9 mouse cellular contexts compared by ENCODE assay signal in genomic region chr10:24131451-24132262, GRCm38 (mm10). TPM values are rescaled to one million over a fixed set of nuclear protein-coding genes. Genes with fewer than 3 reads are reported as not detected.
DNase-seq lines count a peak whose midpoint lies in the region; ATAC-seq and TF ChIP-seq lines count a peak whose summit lies in the region.
"Had no signal": no experiment of that assay in that cellular context is flagged by ENCODE, and none has a peak within 500 bp of the region (broad histone marks: within the 10 kb centered on the region; RNA-seq: fewer than 3 reads in every experiment).

No protein-coding gene starts in this region.

- H3K4me2 ChIP-seq in limb, embryonic 11.5 days (ENCODE audit: low read depth, severe bottlenecking) = peak overlapping the region; percentile 25; the same call in 1 of the 2 replicates
- no peak overlapping the region for H3K4me2 ChIP-seq in midbrain, embryonic 14.5 days (ENCODE audit: low read length)

- H3K9ac ChIP-seq in limb, embryonic 11.5 days (ENCODE audit: low read length) = no peak overlapping the region
- no peak overlapping the region for H3K9ac ChIP-seq in midbrain, embryonic 14.5 days (replicated peaks; ENCODE audit: low read length)

- peak; percentile 12; the same call in 1 of the 2 replicates for TF ChIP-seq CTCF in testis, adult 2 months (IDR thresholded peaks at IDR 0.05; ENCODE audit: control insufficient read depth, insufficient read depth, insufficient replicate concordance, low read depth, low read length)

- H3K27me3 ChIP-seq in limb, embryonic 11.5 days (ENCODE audit: control insufficient read depth, insufficient read depth, low read length) = no peaks in the 10 kb centered on the region
- no peaks in the 10 kb centered on the region for H3K27me3 ChIP-seq in midbrain, embryonic 14.5 days (ENCODE audit: control insufficient read depth, insufficient read depth, low read length)
- H3K27me3 ChIP-seq in testis, adult 2 months (ENCODE audit: control insufficient read depth, insufficient read depth, low read length) = no peaks in the 10 kb centered on the region

- no peaks in the 10 kb centered on the region for H3K4me1 ChIP-seq in limb, embryonic 11.5 days (ENCODE audit: control insufficient read depth, insufficient read depth, low read length)
- H3K4me1 ChIP-seq in midbrain, embryonic 14.5 days (ENCODE audit: control insufficient read depth, insufficient read depth, low read length) = no peaks in the 10 kb centered on the region
- no peaks in the 10 kb centered on the region for H3K4me1 ChIP-seq in testis, adult 2 months (ENCODE audit: control insufficient read depth, insufficient read depth, low read length)

- no peaks in the 10 kb centered on the region for H3K36me3 ChIP-seq in limb, embryonic 11.5 days (ENCODE audit: control insufficient read depth, insufficient read depth, low read length)
- no peaks in the 10 kb centered on the region for H3K36me3 ChIP-seq in midbrain, embryonic 14.5 days (ENCODE audit: control insufficient read depth, insufficient read depth, low read length)
- H3K36me3 ChIP-seq in testis, adult 2 months (ENCODE audit: control insufficient read depth, insufficient read depth, low read length) = no peaks in the 10 kb centered on the region

- DNase-seq in B cell, adult 2 months = peak; percentile 80 to 84
- DNase-seq in ZHBTc4 (ENCODE audit: low read depth, low spot score) = peak; percentile 86
- DNase-seq in cerebellum, postnatal 36 days = peak; percentile 33 to 55
- DNase-seq in heart, adult 18-20 months = peak; percentile 70 to 82
- peak; percentile 65 for DNase-seq in kidney, adult 11 months
- peak; percentile 35 for DNase-seq in limb, embryonic 11.5 days (ENCODE audit: low spot score)
- DNase-seq in midbrain, embryonic 14.5 days = peak; percentile 94

- no peaks in the 10 kb centered on the region for H3K9me3 ChIP-seq in limb, embryonic 11.5 days (ENCODE audit: control insufficient read depth, low read length)
- H3K9me3 ChIP-seq in midbrain, embryonic 14.5 days (ENCODE audit: control insufficient read depth, low read length) = no peaks in the 10 kb centered on the region

- no peak; the same call in 1 of the 2 replicates for ATAC-seq in limb, embryonic 11.5 days (ENCODE audit: insufficient number of reproducible peaks, low FRiP score, low TSS enrichment, low read depth)
- ATAC-seq in midbrain, embryonic 14.5 days (ENCODE audit: low FRiP score, low TSS enrichment) = peak; percentile 80; the same call in 1 of the 2 replicates

- H3K27ac ChIP-seq in limb, embryonic 11.5 days (replicated peaks; ENCODE audit: low read depth, low read length) = no peak overlapping the region
- H3K27ac ChIP-seq in midbrain, embryonic 14.5 days (replicated peaks; ENCODE audit: low read depth, low read length) = no peak overlapping the region
- no peak overlapping the region for H3K27ac ChIP-seq in testis, adult 2 months (ENCODE audit: control insufficient read depth, insufficient read depth, low read depth, low read length)

- no peak for TF ChIP-seq POLR2A in testis, adult 2 months (IDR thresholded peaks at IDR 0.05; ENCODE audit: control insufficient read depth, low read depth, low read length)

- no peak overlapping the region for H3K4me3 ChIP-seq in limb, embryonic 11.5 days (ENCODE audit: low read depth, low read length)
- no peak overlapping the region for H3K4me3 ChIP-seq in midbrain, embryonic 14.5 days (replicated peaks; ENCODE audit: low read depth, low read length)
- no peak overlapping the region for H3K4me3 ChIP-seq in testis, adult 2 months (ENCODE audit: control insufficient read depth, low read depth, low read length)

- 21% methylated on average over 9 of the region's 9 CpGs for WGBS in limb, embryonic 11.5 days
- WGBS in midbrain, embryonic 14.5 days = 27% methylated on average over 9 of the region's 9 CpGs

RNA-seq across cellular contexts. Expression of gene Stx7, which starts 17.4 kb away (rescaled TPM):
- total RNA-seq in heart, adult 18-20 months (2021) = 10 to 100 TPM; 44.9 to 51.8 TPM
- 46.6 and 48.4 TPM in 2 replicates for polyA plus RNA-seq in limb, embryonic 11.5 days (2014; fragmentation: Nextera tagmentation; extraction: Ambion mirVana)
- 326 and 358 TPM in 2 replicates for polyA plus RNA-seq in midbrain, embryonic 14.5 days (2014; fragmentation: Nextera tagmentation; extraction: Ambion mirVana)
- 9.8 and 14.9 TPM in 2 replicates for polyA plus RNA-seq in testis, adult 2 months (2012; rRNA removed)

RNA-seq across cellular contexts. Expression of gene Taar9, which starts 22.3 kb away (rescaled TPM):
- total RNA-seq in heart, adult 18-20 months (2021) = not detected
- not detected in 2 replicates for polyA plus RNA-seq in limb, embryonic 11.5 days (2014; fragmentation: Nextera tagmentation; extraction: Ambion mirVana)
- polyA plus RNA-seq in midbrain, embryonic 14.5 days (2014; fragmentation: Nextera tagmentation; extraction: Ambion mirVana) = not detected in 2 replicates
- not detected in 2 replicates for polyA plus RNA-seq in testis, adult 2 months (2012; rRNA removed)
- total RNA-seq: layer of hippocampus, postnatal 25 days had no signal

RNA-seq across cellular contexts. Expression of gene Taar8c, which starts 29.9 kb away (rescaled TPM):
- not detected for total RNA-seq in heart, adult 18-20 months (2021)
- polyA plus RNA-seq in limb, embryonic 11.5 days (2014; fragmentation: Nextera tagmentation; extraction: Ambion mirVana) = not detected in 2 replicates
- not detected in 2 replicates for polyA plus RNA-seq in midbrain, embryonic 14.5 days (2014; fragmentation: Nextera tagmentation; extraction: Ambion mirVana)
- not detected in 2 replicates for polyA plus RNA-seq in testis, adult 2 months (2012; rRNA removed)
- total RNA-seq: layer of hippocampus, postnatal 25 days had no signal

RNA-seq across cellular contexts. Expression of gene Taar8b, which starts 39.6 kb away (rescaled TPM):
- not detected for total RNA-seq in heart, adult 18-20 months (2021)
- polyA plus RNA-seq in limb, embryonic 11.5 days (2014; fragmentation: Nextera tagmentation; extraction: Ambion mirVana) = not detected in 2 replicates
- not detected in 2 replicates for polyA plus RNA-seq in midbrain, embryonic 14.5 days (2014; fragmentation: Nextera tagmentation; extraction: Ambion mirVana)
- polyA plus RNA-seq in testis, adult 2 months (2012; rRNA removed) = not detected in 2 replicates
- total RNA-seq: layer of hippocampus, postnatal 25 days had no signal

RNA-seq across cellular contexts. Expression of gene Taar8a, which starts 55.4 kb away (rescaled TPM):
- total RNA-seq in heart, adult 18-20 months (2021) = not detected
- polyA plus RNA-seq in limb, embryonic 11.5 days (2014; fragmentation: Nextera tagmentation; extraction: Ambion mirVana) = not detected in 2 replicates
- polyA plus RNA-seq in midbrain, embryonic 14.5 days (2014; fragmentation: Nextera tagmentation; extraction: Ambion mirVana) = not detected in 2 replicates
- not detected in 2 replicates for polyA plus RNA-seq in testis, adult 2 months (2012; rRNA removed)
- total RNA-seq: layer of hippocampus, postnatal 25 days had no signal

Comparison
In these comparisons a context has a peak if more than half of its experiments do, and no peak if none do; other contexts are left out.
1. DNase-seq: peak in every context shown above with its lines; median percentile 94 in midbrain, embryonic 14.5 days; 86 in ZHBTc4; 82 in B cell, adult 2 months; 76 in heart, adult 18-20 months; 65 in kidney, adult 11 months; 44 in cerebellum, postnatal 36 days; 35 in limb, embryonic 11.5 days.